Mouse (Mus musculus): Measurements from ENCODE around the gene Gpc5. TPM values are rescaled to one million over a fixed set of nuclear protein-coding genes. Genes with fewer than 3 reads are reported as not detected.

Gene Gpc5
- polyA plus RNA-seq, 1 experiment from 2014 or later: 1.9 TPM

- Histone ChIP-seq H3K4me3 (ENCODE audit: low read depth, low read length) (no peak overlapping the region), H3K27ac (ENCODE audit: low read depth, low read length) (no peak overlapping the region), H3K9me3 (replicated peaks; ENCODE audit: control insufficient read depth, low read length) (no peaks in the 10 kb centered on the region), H3K27me3 (replicated peaks; ENCODE audit: control insufficient read depth, insufficient read depth, low read length) (no peaks in the 10 kb centered on the region), H3K36me3 (ENCODE audit: control insufficient read depth, insufficient read depth, low read length) (no peaks in the 10 kb centered on the region), H3K9ac (ENCODE audit: low read length) (no peak overlapping the region), H3K4me1 (ENCODE audit: control insufficient read depth, insufficient read depth, low read length) (peaks cover 4% of the 10 kb centered on the region; the same call in 1 of the 2 replicates), H3K4me2 (ENCODE audit: low read length) (no peak overlapping the region)
- DNase-seq (ENCODE audit: low spot score): no peak
- WGBS: 95% methylated on average over 3 of the region's 3 CpGs
- no peak for ATAC-seq
Measured at GRCm38 (mm10) chr14:115365320-115365935, 273.4 kb downstream of the Gpc5 start.

- Histone ChIP-seq H3K27me3 (replicated peaks; ENCODE audit: control insufficient read depth, insufficient read depth, low read length) (no peaks in the 10 kb centered on the region), H3K4me2 (ENCODE audit: low read length) (no peak overlapping the region), H3K4me3 (ENCODE audit: low read depth, low read length) (no peak overlapping the region), H3K9ac (ENCODE audit: low read length) (no peak overlapping the region), H3K36me3 (ENCODE audit: control insufficient read depth, insufficient read depth, low read length) (no peaks in the 10 kb centered on the region), H3K27ac (ENCODE audit: low read depth, low read length) (no peak overlapping the region), H3K4me1 (ENCODE audit: control insufficient read depth, insufficient read depth, low read length) (peaks cover 4% of the 10 kb centered on the region; the same call in 1 of the 2 replicates), H3K9me3 (replicated peaks; ENCODE audit: control insufficient read depth, low read length) (no peaks in the 10 kb centered on the region)
- WGBS: 59% methylated on average over 15 of the region's 15 CpGs
- ATAC-seq (peak; percentile 40; the same call in 1 of the 2 replicates), DNase-seq (ENCODE audit: low spot score) (peak; percentile 6)
Measured at GRCm38 (mm10) chr14:115369611-115370167, 277.7 kb downstream of the Gpc5 start.

GRCm38 (mm10) chr14:115371131-115371530, 279.1 kb downstream of the Gpc5 start:
- Histone ChIP-seq H3K9ac (ENCODE audit: low read length) (no peak overlapping the region), H3K27me3 (replicated peaks; ENCODE audit: control insufficient read depth, insufficient read depth, low read length) (no peaks in the 10 kb centered on the region), H3K4me1 (ENCODE audit: control insufficient read depth, insufficient read depth, low read length) (peaks cover 4% of the 10 kb centered on the region; the same call in 1 of the 2 replicates), H3K4me2 (ENCODE audit: low read length) (no peak overlapping the region), H3K27ac (ENCODE audit: low read depth, low read length) (no peak overlapping the region), H3K9me3 (replicated peaks; ENCODE audit: control insufficient read depth, low read length) (no peaks in the 10 kb centered on the region), H3K36me3 (ENCODE audit: control insufficient read depth, insufficient read depth, low read length) (no peaks in the 10 kb centered on the region), H3K4me3 (ENCODE audit: low read depth, low read length) (no peak overlapping the region)
- WGBS: 31% methylated on average over 1 of the region's 1 CpGs
- DNase-seq (ENCODE audit: low spot score): peak; percentile 6
- ATAC-seq: no peak

GRCm38 (mm10) chr14:115391831-115392230, 299.8 kb downstream of the Gpc5 start:
- Histone ChIP-seq H3K4me2 (ENCODE audit: low read length) (no peak overlapping the region), H3K4me3 (ENCODE audit: low read depth, low read length) (no peak overlapping the region), H3K27me3 (replicated peaks; ENCODE audit: control insufficient read depth, insufficient read depth, low read length) (no peaks in the 10 kb centered on the region), H3K27ac (ENCODE audit: low read depth, low read length) (no peak overlapping the region), H3K4me1 (ENCODE audit: control insufficient read depth, insufficient read depth, low read length) (no peaks in the 10 kb centered on the region), H3K36me3 (ENCODE audit: control insufficient read depth, insufficient read depth, low read length) (no peaks in the 10 kb centered on the region), H3K9me3 (replicated peaks; ENCODE audit: control insufficient read depth, low read length) (no peaks in the 10 kb centered on the region), H3K9ac (ENCODE audit: low read length) (no peak overlapping the region)
- DNase-seq (ENCODE audit: low spot score) (no peak), ATAC-seq (no peak)
- WGBS: 82% methylated on average over 3 of the region's 3 CpGs

GRCm38 (mm10) chr14:115392894-115393524, 301.0 kb downstream of the Gpc5 start:
- no peak overlapping the region for H3K27ac ChIP-seq (ENCODE audit: low read depth, low read length)
- DNase-seq (ENCODE audit: low spot score) (peak; percentile 82), ATAC-seq (peak; percentile 81)
- no peak overlapping the region for H3K4me3 ChIP-seq (ENCODE audit: low read depth, low read length)
- WGBS: 55% methylated on average over 14 of the region's 14 CpGs
- no peaks in the 10 kb centered on the region for H3K36me3 ChIP-seq (ENCODE audit: control insufficient read depth, insufficient read depth, low read length)
- no peaks in the 10 kb centered on the region for H3K9me3 ChIP-seq (replicated peaks; ENCODE audit: control insufficient read depth, low read length)
- no peaks in the 10 kb centered on the region for H3K27me3 ChIP-seq (replicated peaks; ENCODE audit: control insufficient read depth, insufficient read depth, low read length)
- no peak overlapping the region for H3K9ac ChIP-seq (ENCODE audit: low read length)
- no peak overlapping the region for H3K4me2 ChIP-seq (ENCODE audit: low read length)
- H3K4me1 ChIP-seq (ENCODE audit: control insufficient read depth, insufficient read depth, low read length): no peaks in the 10 kb centered on the region

GRCm38 (mm10) chr14:115406596-115406995, 314.6 kb downstream of the Gpc5 start:
- 7% methylated on average over 5 of the region's 5 CpGs for WGBS
- ATAC-seq (peak; percentile 92), DNase-seq (ENCODE audit: low spot score) (peak; percentile 77)
- no peaks in the 10 kb centered on the region for H3K27me3 ChIP-seq (replicated peaks; ENCODE audit: control insufficient read depth, insufficient read depth, low read length)
- H3K4me1 ChIP-seq (ENCODE audit: control insufficient read depth, insufficient read depth, low read length): 0 out of 2 replicates have a peak, but pooled peaks cover 3% of the 10 kb centered on the region
- H3K27ac ChIP-seq (ENCODE audit: low read depth, low read length): no peak overlapping the region
- no peak overlapping the region for H3K4me2 ChIP-seq (ENCODE audit: low read length)
- H3K9me3 ChIP-seq (replicated peaks; ENCODE audit: control insufficient read depth, low read length): no peaks in the 10 kb centered on the region
- H3K36me3 ChIP-seq (ENCODE audit: control insufficient read depth, insufficient read depth, low read length): no peaks in the 10 kb centered on the region
- H3K4me3 ChIP-seq (ENCODE audit: low read depth, low read length): no peak overlapping the region
- H3K9ac ChIP-seq (ENCODE audit: low read length): no peak overlapping the region

- H3K9ac ChIP-seq (ENCODE audit: low read length): no peak overlapping the region
- 0 out of 2 replicates have a peak, but pooled peaks cover 3% of the 10 kb centered on the region for H3K4me1 ChIP-seq (ENCODE audit: control insufficient read depth, insufficient read depth, low read length)
- no peak overlapping the region for H3K27ac ChIP-seq (ENCODE audit: low read depth, low read length)
- DNase-seq (ENCODE audit: low spot score) (no peak), ATAC-seq (no peak)
- H3K9me3 ChIP-seq (replicated peaks; ENCODE audit: control insufficient read depth, low read length): no peaks in the 10 kb centered on the region
- no peaks in the 10 kb centered on the region for H3K27me3 ChIP-seq (replicated peaks; ENCODE audit: control insufficient read depth, insufficient read depth, low read length)
- no peak overlapping the region for H3K4me3 ChIP-seq (ENCODE audit: low read depth, low read length)
- no peaks in the 10 kb centered on the region for H3K36me3 ChIP-seq (ENCODE audit: control insufficient read depth, insufficient read depth, low read length)
- 70% methylated on average over 2 of the region's 2 CpGs for WGBS
- no peak overlapping the region for H3K4me2 ChIP-seq (ENCODE audit: low read length)
Measured at GRCm38 (mm10) chr14:115407309-115407930, 315.4 kb downstream of the Gpc5 start.

GRCm38 (mm10) chr14:115410881-115411280, 318.9 kb downstream of the Gpc5 start:
- no peak overlapping the region for H3K4me2 ChIP-seq (ENCODE audit: low read length)
- H3K9ac ChIP-seq (ENCODE audit: low read length): no peak overlapping the region
- no peaks in the 10 kb centered on the region for H3K27me3 ChIP-seq (replicated peaks; ENCODE audit: control insufficient read depth, insufficient read depth, low read length)
- no peak for DNase-seq (ENCODE audit: low spot score)
- no peaks in the 10 kb centered on the region for H3K36me3 ChIP-seq (ENCODE audit: control insufficient read depth, insufficient read depth, low read length)
- H3K4me1 ChIP-seq (ENCODE audit: control insufficient read depth, insufficient read depth, low read length): 0 out of 2 replicates have a peak, but pooled peaks cover 3% of the 10 kb centered on the region
- no peak for ATAC-seq
- no peak overlapping the region for H3K27ac ChIP-seq (ENCODE audit: low read depth, low read length)
- WGBS: 88% methylated on average over 1 of the region's 1 CpGs
- no peak overlapping the region for H3K4me3 ChIP-seq (ENCODE audit: low read depth, low read length)
- no peaks in the 10 kb centered on the region for H3K9me3 ChIP-seq (replicated peaks; ENCODE audit: control insufficient read depth, low read length)
